Mouse (Mus musculus) cortical plate, adult 2 months (tissue): ENCODE data around the gene Mrpl12.

Experiments
- CTCF ChIP-seq: fragments of 200-500 bp; IDR thresholded peaks from 2 replicates; pipeline ENCODE4 v1.5.1; 2011; ENCODE audit warnings: mild to moderate bottlenecking, control low read depth, low read length; ENCODE audit not compliant: insufficient read depth; ENCODE audit errors: extremely low read depth
- POLR2A ChIP-seq: fragments of 200-500 bp; IDR thresholded peaks from 2 replicates; pipeline ENCODE4 v1.6.1; 2011; ENCODE audit warnings: mild to moderate bottlenecking, low read length, control low read depth; ENCODE audit not compliant: insufficient read depth; ENCODE audit errors: extremely low read depth

DNA sequence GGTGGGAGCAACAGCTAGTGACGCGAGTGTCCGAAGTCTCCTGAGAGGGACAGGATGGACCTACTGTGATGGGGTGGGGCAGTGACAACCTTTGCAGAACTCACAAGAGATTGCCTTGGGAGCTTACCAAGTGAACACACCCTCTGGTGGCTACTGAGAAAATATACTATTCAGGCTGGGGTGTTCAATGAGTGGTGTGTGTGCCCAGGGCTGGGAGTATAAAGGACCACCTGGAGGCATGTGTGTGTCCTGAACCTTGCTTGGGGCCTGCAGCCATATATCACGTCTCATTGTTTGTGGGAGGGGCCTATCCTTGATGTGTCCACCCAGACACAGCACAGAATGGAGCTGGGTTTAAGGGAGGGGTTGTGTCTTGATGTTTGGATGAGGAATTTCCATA lies 4.1 kb downstream of the Mrpl12 start:
- no peak for TF ChIP-seq CTCF
- no peak for TF ChIP-seq POLR2A
